Mouse (Mus musculus) intestine, postnatal 0 days (tissue): ENCODE measurements around the gene Pfkm. TPM values are rescaled to one million over a fixed set of nuclear protein-coding genes. Genes with fewer than 3 reads are reported as not detected.

Source experiments
- ATAC-seq: fragments of 200-750 bp; cut with Nextera tagmentation; 2 replicates; pipeline ENCODE4 v1.8.0; 2017; ENCODE audit warnings: mild to moderate bottlenecking, moderate TSS enrichment, moderate library complexity
- H3K27ac ChIP-seq: fragments of 300-500 bp; sonication (generic); 2 replicates; pipeline ENCODE4 v1.5.1; 2014; ENCODE audit warnings: mild to moderate bottlenecking, low read depth, low read length, moderate library complexity
- H3K27me3 ChIP-seq: fragments of 300-500 bp; sonication (generic); replicated peaks from 2 replicates; pipeline ENCODE4 v1.6.1; 2014; ENCODE audit warnings: low read length, mixed read lengths; ENCODE audit not compliant: control insufficient read depth, insufficient read depth
- H3K36me3 ChIP-seq: fragments of 300-500 bp; sonication (generic); 2 replicates; pipeline ENCODE4 v1.6.1; 2014; ENCODE audit warnings: mild to moderate bottlenecking, moderate library complexity; ENCODE audit not compliant: control insufficient read depth, insufficient read depth
- H3K4me1 ChIP-seq: fragments of 300-500 bp; sonication (generic); replicated peaks from 2 replicates; pipeline ENCODE4 v1.6.1; 2014; ENCODE audit warnings: antibody characterized with exemption, low read length, mixed read lengths; ENCODE audit not compliant: control insufficient read depth, insufficient read depth
- H3K4me2 ChIP-seq: fragments of 300-500 bp; sonication (generic); replicated peaks from 2 replicates; pipeline ENCODE4 v1.6.1; 2014; ENCODE audit warnings: low read depth, mild to moderate bottlenecking, moderate library complexity
- H3K4me3 ChIP-seq: fragments of 300-500 bp; sonication (generic); 2 replicates; pipeline ENCODE4 v1.5.1; 2014; ENCODE audit warnings: low read depth, low read length
- H3K9ac ChIP-seq: fragments of 300-500 bp; sonication (generic); 2 replicates; pipeline ENCODE4 v1.6.1; 2014; ENCODE audit warnings: mild to moderate bottlenecking, low read depth, low read length
- H3K9me3 ChIP-seq: fragments of 300-500 bp; sonication (generic); 2 replicates; pipeline ENCODE4 v1.6.1; 2016; ENCODE audit warnings: mixed run types; ENCODE audit not compliant: control insufficient read depth
- CTCF ChIP-seq: sonication (generic); IDR thresholded peaks from 2 replicates; pipeline ENCODE4 v1.5.1; 2016; ENCODE audit warnings: low read depth, mild to moderate bottlenecking, control low read depth, antibody characterized with exemption, moderate library complexity
- WGBS: fragments of 180-500 bp; shearing (Covaris S2); extraction: QIAGEN DNeasy Blood & Tissue Kit; methylation state at CpG from one replicate; pipeline ENCODE4 v1.1.7; 2014; 5-methylcytosine and 5-hydroxymethylcytosine counted together
- polyA plus RNA-seq: library from polyadenylated mRNA; unstranded; fragments of >200 nt; fragmentation: Nextera tagmentation; extraction: Ambion mirVana; gene quantifications from 2 replicates; pipeline ENCODE4 v1.2.1, GENCODE M21; 2015

Gene Pfkm
- polyA plus RNA-seq, 1 experiment from 2014 or later = 15.6 TPM

GRCm38 (mm10) chr15:98107230-98107629 is 14.8 kb downstream of the Pfkm start:
- Histone ChIP-seq H3K27me3 (no peaks in the 10 kb centered on the region), H3K4me3 (peak overlapping the region; percentile 68), H3K4me2 (peak overlapping the region; percentile 70), H3K27ac (peak overlapping the region; percentile 60), H3K4me1 (0 out of 2 replicates have a peak, but pooled peaks cover 9% of the 10 kb centered on the region), H3K9ac (no peak overlapping the region), H3K9me3 (no peaks in the 10 kb centered on the region), H3K36me3 (0 out of 2 replicates have a peak, but pooled peaks cover under 1% of the 10 kb centered on the region)
- 47% methylated on average over 6 of the region's 6 CpGs for WGBS
- no peak for TF ChIP-seq CTCF
- peak; percentile 77 for ATAC-seq

- no peak overlapping the region; the same call in 1 of the 2 replicates for H3K9ac ChIP-seq
- H3K27me3 ChIP-seq = no peaks in the 10 kb centered on the region
- H3K4me1 ChIP-seq = 0 out of 2 replicates have a peak, but pooled peaks cover 9% of the 10 kb centered on the region
- H3K36me3 ChIP-seq = peaks cover 6% of the 10 kb centered on the region; the same call in 1 of the 2 replicates
- H3K4me3 ChIP-seq = peak overlapping the region; percentile 68
- H3K4me2 ChIP-seq = peak overlapping the region; percentile 70
- H3K9me3 ChIP-seq = no peaks in the 10 kb centered on the region
- no peak for ATAC-seq
- H3K27ac ChIP-seq = peak overlapping the region; percentile 60
- TF ChIP-seq CTCF = no peak
- 26% methylated on average over 11 of the region's 11 CpGs for WGBS
Observed at GRCm38 (mm10) chr15:98107703-98108296, 15.4 kb downstream of the Pfkm start.

GRCm38 (mm10) chr15:98108297-98109152 is 16.1 kb downstream of the Pfkm start:
- H3K27me3 ChIP-seq = no peaks in the 10 kb centered on the region
- H3K9ac ChIP-seq = peak overlapping the region; percentile 73
- peak; percentile 84 for ATAC-seq
- H3K36me3 ChIP-seq = peaks cover 6% of the 10 kb centered on the region; the same call in 1 of the 2 replicates
- peak overlapping the region; percentile 70 for H3K4me2 ChIP-seq
- no peak; the same call in 1 of the 2 replicates for TF ChIP-seq CTCF
- H3K4me3 ChIP-seq = peak overlapping the region; percentile 68
- H3K9me3 ChIP-seq = no peaks in the 10 kb centered on the region
- peak overlapping the region; percentile 60 for H3K27ac ChIP-seq
- WGBS = 4% methylated on average over 34 of the region's 37 CpGs
- 0 out of 2 replicates have a peak, but pooled peaks cover 9% of the 10 kb centered on the region for H3K4me1 ChIP-seq

- peak; percentile 50 for ATAC-seq
- 50% methylated on average over 5 of the region's 5 CpGs for WGBS
Observed at GRCm38 (mm10) chr15:98111791-98112190, 19.4 kb downstream of the Pfkm start.

GRCm38 (mm10) chr15:98114098-98114851 is 21.9 kb downstream of the Pfkm start:
- Histone ChIP-seq H3K4me3 (no peak overlapping the region), H3K27ac (no peak overlapping the region), H3K4me2 (no peak overlapping the region), H3K9me3 (no peaks in the 10 kb centered on the region), H3K4me1 (no peaks in the 10 kb centered on the region), H3K9ac (no peak overlapping the region), H3K27me3 (no peaks in the 10 kb centered on the region), H3K36me3 (peaks cover 20% of the 10 kb centered on the region)
- no peak for TF ChIP-seq CTCF
- ATAC-seq = no peak
- WGBS = 88% methylated on average over 10 of the region's 10 CpGs

More at GRCm38 (mm10) chr15:98111791-98112190, 19.4 kb downstream of the Pfkm start:
- Histone ChIP-seq H3K9me3 (no peaks in the 10 kb centered on the region), H3K4me3 (no peak overlapping the region), H3K4me1 (0 out of 2 replicates have a peak, but pooled peaks cover 9% of the 10 kb centered on the region), H3K4me2 (peak overlapping the region; percentile 38; the same call in 1 of the 2 replicates), H3K9ac (no peak overlapping the region), H3K36me3 (peaks cover 13% of the 10 kb centered on the region), H3K27me3 (no peaks in the 10 kb centered on the region), H3K27ac (no peak overlapping the region)
- no peak for TF ChIP-seq CTCF
